ENCODE assay signal across 9 mouse cellular contexts in genomic region chr2:125865585-125865984, GRCm38 (mm10). TPM values are rescaled to one million over a fixed set of nuclear protein-coding genes. Genes with fewer than 3 reads are reported as not detected.
DNase-seq lines count a peak whose midpoint lies in the region; ATAC-seq and TF ChIP-seq lines count a peak whose summit lies in the region.
"Had no signal": no experiment of that assay in that cellular context is flagged by ENCODE, and none has a peak within 500 bp of the region (broad histone marks: within the 10 kb centered on the region; RNA-seq: fewer than 3 reads in every experiment).

No protein-coding gene starts in this region.

- peak overlapping the region; percentile 76; the same call in 1 of the 2 replicates for H3K4me3 ChIP-seq in kidney, embryonic 16.5 days (ENCODE audit: low read length)
- no peak overlapping the region for H3K4me3 ChIP-seq in kidney, adult 2 months (ENCODE audit: insufficient read depth, low read depth, low read length)
- peak overlapping the region; percentile 43 for H3K4me3 ChIP-seq in embryonic facial prominence, embryonic 11.5 days (ENCODE audit: low read depth, low read length)
- H3K4me3 ChIP-seq in hindbrain, embryonic 16.5 days (ENCODE audit: low read length): no peak overlapping the region; the same call in 1 of the 2 replicates
- H3K4me3 ChIP-seq in midbrain, embryonic 16.5 days (ENCODE audit: low read depth, low read length): peak overlapping the region; percentile 54

- H3K9ac ChIP-seq in kidney, embryonic 16.5 days (replicated peaks; ENCODE audit: low read length): no peak overlapping the region
- no peak overlapping the region for H3K9ac ChIP-seq in embryonic facial prominence, embryonic 11.5 days (replicated peaks; ENCODE audit: low read length)
- H3K9ac ChIP-seq in hindbrain, embryonic 16.5 days (ENCODE audit: low read depth, low read length): no peak overlapping the region; the same call in 1 of the 2 replicates
- no peak overlapping the region for H3K9ac ChIP-seq in midbrain, embryonic 16.5 days (ENCODE audit: low read depth, low read length)

- H3K9me3 ChIP-seq in kidney, embryonic 16.5 days (ENCODE audit: low read length): no peaks in the 10 kb centered on the region
- H3K9me3 ChIP-seq in embryonic facial prominence, embryonic 11.5 days (replicated peaks; ENCODE audit: control insufficient read depth, low read length): no peaks in the 10 kb centered on the region
- no peaks in the 10 kb centered on the region for H3K9me3 ChIP-seq in hindbrain, embryonic 16.5 days (ENCODE audit: control insufficient read depth, low read length)
- no peaks in the 10 kb centered on the region for H3K9me3 ChIP-seq in midbrain, embryonic 16.5 days (replicated peaks; ENCODE audit: control insufficient read depth, low read length, poor library complexity, severe bottlenecking)

- no peak overlapping the region for H3K27ac ChIP-seq in kidney, embryonic 16.5 days (ENCODE audit: low read length)
- no peak overlapping the region for H3K27ac ChIP-seq in kidney, adult 2 months (ENCODE audit: insufficient read depth, low read depth, low read length)
- no peak overlapping the region for H3K27ac ChIP-seq in embryonic facial prominence, embryonic 11.5 days (replicated peaks; ENCODE audit: low read depth, low read length)
- H3K27ac ChIP-seq in hindbrain, embryonic 16.5 days (ENCODE audit: low read depth, low read length): no peak overlapping the region
- no peak overlapping the region for H3K27ac ChIP-seq in midbrain, embryonic 16.5 days (ENCODE audit: low read length)

- intact Hi-C loops in left cerebral cortex, postnatal 10 days (cut with DNase I): no loop called here

- no peak for TF ChIP-seq POLR2A in kidney, adult 2 months (IDR thresholded peaks at IDR 0.05; ENCODE audit: low read depth, low read length)

- H3K4me1 ChIP-seq in kidney, embryonic 16.5 days (ENCODE audit: insufficient read depth, low read length): peaks cover 16% of the 10 kb centered on the region
- peaks cover 2% of the 10 kb centered on the region; the same call in 1 of the 2 replicates for H3K4me1 ChIP-seq in kidney, adult 2 months (ENCODE audit: control insufficient read depth, insufficient read depth, low read length)
- H3K4me1 ChIP-seq in embryonic facial prominence, embryonic 11.5 days (ENCODE audit: control insufficient read depth, insufficient read depth, low read length): no peaks in the 10 kb centered on the region
- peaks cover 2% of the 10 kb centered on the region for H3K4me1 ChIP-seq in hindbrain, embryonic 16.5 days (ENCODE audit: control insufficient read depth, insufficient read depth, low read depth, low read length)
- peaks cover 14% of the 10 kb centered on the region; the same call in 1 of the 2 replicates for H3K4me1 ChIP-seq in midbrain, embryonic 16.5 days (ENCODE audit: control insufficient read depth, insufficient read depth, low read length)

- H3K4me2 ChIP-seq in kidney, embryonic 16.5 days (replicated peaks; ENCODE audit: low read depth, low read length): peak overlapping the region; percentile 76
- H3K4me2 ChIP-seq in embryonic facial prominence, embryonic 11.5 days (ENCODE audit: low read depth, low read length): no peak overlapping the region
- peak overlapping the region; percentile 73 for H3K4me2 ChIP-seq in hindbrain, embryonic 16.5 days (ENCODE audit: low read length)
- H3K4me2 ChIP-seq in midbrain, embryonic 16.5 days (ENCODE audit: low read length): peak overlapping the region; percentile 74

- H3K36me3 ChIP-seq in kidney, embryonic 16.5 days (ENCODE audit: insufficient read depth, low read length): no peaks in the 10 kb centered on the region
- no peaks in the 10 kb centered on the region for H3K36me3 ChIP-seq in kidney, adult 2 months (ENCODE audit: control insufficient read depth, insufficient read depth, low read length)
- no peaks in the 10 kb centered on the region for H3K36me3 ChIP-seq in embryonic facial prominence, embryonic 11.5 days (replicated peaks; ENCODE audit: control insufficient read depth, insufficient read depth, low read depth, low read length)
- H3K36me3 ChIP-seq in hindbrain, embryonic 16.5 days (ENCODE audit: control insufficient read depth, insufficient read depth, low read length): no peaks in the 10 kb centered on the region
- no peaks in the 10 kb centered on the region for H3K36me3 ChIP-seq in midbrain, embryonic 16.5 days (ENCODE audit: control insufficient read depth, insufficient read depth, low read length)

- no peaks in the 10 kb centered on the region for H3K27me3 ChIP-seq in kidney, embryonic 16.5 days (ENCODE audit: insufficient read depth, low read length)
- no peaks in the 10 kb centered on the region for H3K27me3 ChIP-seq in kidney, adult 2 months (replicated peaks; ENCODE audit: control insufficient read depth, insufficient read depth, low read length)
- no peaks in the 10 kb centered on the region for H3K27me3 ChIP-seq in embryonic facial prominence, embryonic 11.5 days (ENCODE audit: control insufficient read depth, insufficient read depth, low read length)
- no peaks in the 10 kb centered on the region for H3K27me3 ChIP-seq in hindbrain, embryonic 16.5 days (replicated peaks; ENCODE audit: control insufficient read depth, insufficient read depth, low read length)
- no peaks in the 10 kb centered on the region for H3K27me3 ChIP-seq in midbrain, embryonic 16.5 days (ENCODE audit: control insufficient read depth, insufficient read depth, low read depth, low read length)
- H3K27me3 ChIP-seq: Patski had no signal

- no peak for DNase-seq in kidney, adult 2 months
- no peak for DNase-seq in embryonic facial prominence, embryonic 11.5 days (ENCODE audit: low spot score)
- DNase-seq in adipocyte (ENCODE audit: low spot score): no peak
- no peak for DNase-seq in left cerebral cortex, postnatal 10 days (ENCODE audit: extremely low spot score in 1 of 2, low spot score in 2 of 2)
- DNase-seq in Muller cell, postnatal 12 days (ENCODE audit: inconsistent ontology term): no peak

- TF ChIP-seq CTCF in kidney, adult 2 months (conservative IDR thresholded peaks at IDR 0.05; ENCODE audit: insufficient read depth, insufficient read length, low read depth, low read length): no peak

- no peak for ATAC-seq in kidney, embryonic 16.5 days (ENCODE audit: low FRiP score, low TSS enrichment)
- no peak for ATAC-seq in embryonic facial prominence, embryonic 11.5 days (replicated peaks; ENCODE audit: insufficient number of reproducible peaks, low FRiP score, low TSS enrichment, low read depth)
- no peak for ATAC-seq in hindbrain, embryonic 16.5 days
- no peak for ATAC-seq in midbrain, embryonic 16.5 days

RNA-seq across cellular contexts. Expression of gene Cops2, which starts 6.6 kb away (rescaled TPM):
- polyA plus RNA-seq in kidney, embryonic 16.5 days (2015; fragmentation: Nextera tagmentation; extraction: Ambion mirVana): 74.8 and 74.9 TPM in 2 replicates
- 11.3 and 17.7 TPM in 2 replicates for polyA plus RNA-seq in kidney, adult 2 months (2012; rRNA removed)
- 126 and 144 TPM in 2 replicates for polyA plus RNA-seq in embryonic facial prominence, embryonic 11.5 days (2014; fragmentation: Nextera tagmentation; extraction: Ambion mirVana)
- 57.7 and 58.3 TPM in 2 replicates for polyA plus RNA-seq in hindbrain, embryonic 16.5 days (2015; fragmentation: Nextera tagmentation; extraction: Ambion mirVana)
- 60.0 and 64.4 TPM in 2 replicates for polyA plus RNA-seq in midbrain, embryonic 16.5 days (2015; fragmentation: Nextera tagmentation; extraction: Ambion mirVana)
- 100 to 1,000 TPM; 102 to 114 TPM for total RNA-seq in left cerebral cortex, postnatal 10 days (2021)

RNA-seq across cellular contexts. Expression of gene Galk2, which starts 6.7 kb away (rescaled TPM):
- polyA plus RNA-seq in kidney, embryonic 16.5 days (2015; fragmentation: Nextera tagmentation; extraction: Ambion mirVana): 64.0 and 64.6 TPM in 2 replicates
- polyA plus RNA-seq in kidney, adult 2 months (2012; rRNA removed): 41.9 and 54.7 TPM in 2 replicates
- 37.3 and 38.8 TPM in 2 replicates for polyA plus RNA-seq in embryonic facial prominence, embryonic 11.5 days (2014; fragmentation: Nextera tagmentation; extraction: Ambion mirVana)
- polyA plus RNA-seq in hindbrain, embryonic 16.5 days (2015; fragmentation: Nextera tagmentation; extraction: Ambion mirVana): 32.3 and 35.1 TPM in 2 replicates
- polyA plus RNA-seq in midbrain, embryonic 16.5 days (2015; fragmentation: Nextera tagmentation; extraction: Ambion mirVana): 32.7 and 33.2 TPM in 2 replicates
- 10 to 100 TPM; 25.1 to 26.7 TPM for total RNA-seq in left cerebral cortex, postnatal 10 days (2021)

Comparison
In these comparisons a context has a peak if more than half of its experiments do, and no peak if none do; other contexts are left out.
1. H3K4me3 ChIP-seq: peak in kidney, embryonic 16.5 days (single experiment), embryonic facial prominence, embryonic 11.5 days (single experiment) and midbrain, embryonic 16.5 days (single experiment); none in kidney, adult 2 months (single experiment) and hindbrain, embryonic 16.5 days (single experiment).